Mouse (Mus musculus) hematopoietic stem cell, adult 5-6 weeks (primary cell): ENCODE measurements around the gene Paip2b. TPM values are rescaled to one million over a fixed set of nuclear protein-coding genes. Genes with fewer than 3 reads are reported as not detected.

ENCODE experiments used
- ATAC-seq, 2 experiments: fragments of 125-278 bp in 1 of 2; replicated peaks in 1 of 2; 2 replicates each; pipeline ENCODE4 v1.8.0; 2016 to 2017; ENCODE audit warnings: inconsistent platforms in 2 of 2, mild to moderate bottlenecking in 2 of 2, moderate number of reproducible peaks in 2 of 2, low read depth in 1 of 2, moderate TSS enrichment in 1 of 2; ENCODE audit not compliant: low FRiP score in 2 of 2, poor library complexity in 2 of 2, severe bottlenecking in 2 of 2, insufficient read depth in 1 of 2, low TSS enrichment in 1 of 2
- total RNA-seq: library from RNA; stranded (forward); fragments of 172-1452, 232-1000 nt; gene quantifications from 2 replicates; pipeline ENCODE4 v1.2.3, GENCODE M21; 2017

Paip2b gene
- total RNA-seq, 1 experiment from 2014 or later = 24.9 TPM

DNA sequence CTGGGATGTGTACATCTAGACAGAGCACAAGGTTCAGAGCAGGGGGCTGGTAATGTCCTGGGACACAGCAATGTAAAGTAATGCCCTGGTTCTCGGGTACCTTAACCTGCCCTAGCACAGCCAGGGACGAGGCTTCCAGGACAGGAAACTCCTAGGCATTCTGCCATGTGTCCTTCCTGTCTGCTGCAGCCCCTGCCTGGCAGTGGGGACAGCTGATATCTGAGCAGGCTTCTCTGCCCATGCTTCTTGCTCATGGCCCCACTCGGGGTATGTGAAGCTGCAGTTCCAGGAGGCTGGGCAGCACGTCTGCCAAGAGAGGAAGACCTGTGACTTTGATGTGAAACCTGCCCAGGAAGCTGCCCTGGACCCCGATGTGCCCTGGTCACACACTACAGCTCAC lies 63.1 kb downstream of the Paip2b start:
- no peak for ATAC-seq

GRCm38 (mm10) chr6:83766982-83767381 lies 64.6 kb downstream of the Paip2b start:
- no peak for ATAC-seq

DNA sequence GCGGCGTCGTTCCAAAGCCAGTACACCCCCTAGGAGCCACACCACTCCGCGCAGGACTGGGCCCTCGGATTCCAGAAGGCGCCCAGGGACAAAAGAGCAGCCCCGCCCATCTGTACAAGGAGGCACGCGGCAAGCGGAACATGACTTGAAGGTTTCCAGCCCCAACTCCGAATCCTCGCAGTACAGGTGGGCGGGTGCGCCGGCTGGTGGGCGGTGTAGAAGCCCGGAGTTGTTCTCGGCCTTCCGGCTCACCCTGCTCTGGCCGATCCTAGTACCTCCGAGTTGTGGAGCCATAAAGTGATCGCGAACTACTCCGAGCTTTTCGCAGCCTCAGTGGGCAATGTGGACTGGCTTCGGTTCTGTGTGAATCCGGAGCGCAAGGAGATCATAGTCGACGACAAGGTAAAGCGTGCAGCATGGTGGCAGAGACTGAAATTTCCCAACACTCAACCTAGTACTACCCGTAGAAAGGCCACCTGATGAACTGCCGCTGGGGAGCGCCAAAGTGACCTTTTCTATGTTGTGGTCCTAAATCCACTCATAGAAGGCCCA lies 68.6 kb downstream of the Paip2b start:
- peak; percentile 76 for ATAC-seq

GRCm38 (mm10) chr6:83762344-83762743 lies 69.2 kb downstream of the Paip2b start, which contains the start of gene Ankrd53:
Ankrd53 (plus strand) TSS chr6:83762644.
- no peak for ATAC-seq

GRCm38 (mm10) chr6:83756051-83756450 lies 75.5 kb downstream of the Paip2b start:
- ATAC-seq = no peak

Other genes starting within 250 kb of the Paip2b start
- not detected in 2 replicates for gene Clec4f, start 175.6 kb downstream of the Paip2b start, total RNA-seq
- not detected in 2 replicates for gene Cd207, start 153.9 kb downstream of the Paip2b start, total RNA-seq
- gene Vax2, start 120.5 kb downstream of the Paip2b start, total RNA-seq = not detected in 2 replicates
- not detected in 2 replicates for gene Atp6v1b1, start 88.8 kb downstream of the Paip2b start, total RNA-seq
- gene Ankrd53, start 69.1 kb downstream of the Paip2b start, total RNA-seq = not detected in 2 replicates
- 22.6 and 23.0 TPM in 2 replicates for gene Tex261, start 55.9 kb downstream of the Paip2b start, total RNA-seq
- gene Nagk, start 36.8 kb downstream of the Paip2b start, total RNA-seq = 9.1 and 18.4 TPM in 2 replicates
- gene Zfp638, start 35.4 kb upstream of the Paip2b start, total RNA-seq = 232 and 268 TPM in 2 replicates
- not detected in 2 replicates for gene Dysf, start 176.8 kb upstream of the Paip2b start, total RNA-seq